Mouse (Mus musculus) layer of hippocampus, adult 11-12 months (tissue): ENCODE results near the gene N4bp3.

Source experiments
- DNase-seq: peaks from one replicate; pipeline ENCODE4 v3.0.0; 2022; ENCODE audit warnings: low spot score

Gene N4bp3

GRCm38 (mm10) chr11:51595459-51596083 is 55.1 kb downstream of the N4bp3 start:
- no peak for DNase-seq

GRCm38 (mm10) chr11:51594715-51595350 is 55.8 kb downstream of the N4bp3 start:
- no peak for DNase-seq

GRCm38 (mm10) chr11:51593849-51594248 is 56.8 kb downstream of the N4bp3 start:
- DNase-seq = no peak

- no peak for DNase-seq
These were observed 57.3 kb downstream of the N4bp3 start for GRCm38 (mm10) chr11:51593368-51593767.
